Mouse (Mus musculus) cerebral cortex, adult 2 months (tissue): ENCODE results near the gene Igsf1.

ENCODE experiments used
- WGBS: fragments of 180-500 bp; shearing (Covaris S2); methylation state at CpG from one replicate; pipeline ENCODE4 v1.1.7; 2018; 5-methylcytosine and 5-hydroxymethylcytosine counted together

Gene Igsf1

DNA sequence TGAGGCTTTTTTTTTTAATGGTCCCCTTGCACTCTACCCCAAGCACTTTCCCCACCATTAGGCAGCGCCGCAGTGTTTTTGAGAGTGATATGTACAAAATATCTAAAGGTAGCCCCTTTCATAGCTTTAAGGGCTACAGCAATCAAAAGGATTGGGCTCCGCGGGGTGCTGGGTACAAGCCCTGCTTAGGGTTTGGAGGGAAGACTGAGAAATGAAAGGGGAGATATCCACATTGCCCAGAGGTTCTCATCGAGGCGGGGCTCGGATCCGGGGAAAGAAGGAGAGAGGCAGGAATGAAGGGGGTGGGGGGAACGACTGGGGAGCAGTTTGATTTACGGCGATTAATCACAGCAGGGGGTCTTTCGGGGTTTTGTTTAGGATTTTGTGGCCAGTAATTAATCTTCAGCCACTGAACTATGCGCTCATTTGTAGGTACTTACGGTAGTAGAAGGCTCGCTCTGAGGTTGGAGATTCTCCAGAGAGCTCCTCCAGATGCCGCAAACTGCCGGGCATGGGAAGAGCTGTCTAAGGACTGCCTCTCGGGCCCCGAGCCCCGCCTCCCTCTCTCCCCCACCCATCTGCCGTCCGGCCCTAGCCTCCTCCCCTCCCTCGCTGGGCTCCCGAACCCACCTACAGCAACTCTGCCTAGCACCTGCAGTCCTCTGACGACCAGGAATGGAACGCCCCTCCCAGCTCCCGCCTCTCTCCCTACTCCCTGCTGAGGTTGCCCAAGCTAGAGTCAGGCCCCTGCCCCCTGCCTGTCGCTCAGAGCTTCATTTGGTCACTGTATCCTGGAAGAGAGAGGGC is at the start of gene Igsf1:
Igsf1 (minus strand) TSS at position 537 of the 807 bp plus-strand sequence.
- WGBS, result 5% methylated on average over 28 of the region's 28 CpGs

DNA sequence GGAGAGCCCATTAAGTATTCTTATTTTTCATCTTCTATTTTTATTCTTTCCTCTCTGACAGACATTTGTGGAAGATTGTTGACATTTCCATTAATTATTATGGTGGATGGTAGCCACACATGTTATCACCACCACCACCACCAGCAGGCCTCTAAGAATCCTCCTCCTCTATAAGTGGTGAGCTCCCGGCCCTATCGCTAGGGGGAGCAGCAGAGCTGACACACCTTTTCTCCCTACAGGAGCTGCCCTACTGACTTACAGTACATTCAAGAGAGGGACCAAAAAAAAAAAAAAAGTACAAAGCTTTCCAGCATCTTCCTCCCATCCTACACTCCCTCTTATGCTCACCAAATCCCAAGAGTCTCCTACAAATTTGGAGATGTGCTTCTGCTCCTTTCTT is 26.7 kb downstream of the Igsf1 start:
- 33% methylated on average over 2 of the region's 2 CpGs for WGBS

GRCm38 (mm10) chrX:49745192-49745591 is 52.4 kb downstream of the Igsf1 start:
- 23% methylated on average over 5 of the region's 5 CpGs for WGBS

- 89% methylated on average over 2 of the region's 2 CpGs for WGBS
Measured at GRCm38 (mm10) chrX:49734959-49735358, 62.6 kb downstream of the Igsf1 start, which contains the start of gene Olfr1321. TSS of gene Olfr1321 (minus strand) at chrX:49735059.
